Mouse (Mus musculus): ENCODE results near the gene Gpha2. TPM values are rescaled to one million over a fixed set of nuclear protein-coding genes. Genes with fewer than 3 reads are reported as not detected.

The Gpha2 gene
- polyA plus RNA-seq, 1 experiment from 2014 or later: 0.44 TPM

DNA sequence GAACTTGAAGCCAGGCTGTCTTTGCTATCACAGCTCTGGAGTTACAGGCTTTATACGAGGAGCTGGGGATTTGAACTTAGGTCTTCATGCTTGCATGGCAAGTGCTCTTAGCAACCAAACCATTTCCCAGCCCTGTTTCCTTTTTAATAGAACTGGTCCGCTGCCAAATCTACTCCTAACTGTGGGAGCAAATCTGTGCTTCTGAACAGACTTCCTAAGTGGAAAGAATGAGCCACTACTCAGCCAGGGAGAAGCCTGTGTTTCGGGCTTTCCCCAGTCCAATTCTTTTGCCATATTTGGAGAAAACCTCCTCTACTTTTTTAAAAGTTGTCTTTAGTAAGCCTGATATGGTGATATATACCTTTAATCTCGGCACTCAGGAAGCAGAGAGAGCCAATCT lies 46.6 kb downstream of the Gpha2 start:
- no peaks in the 10 kb centered on the region for H3K27me3 ChIP-seq (ENCODE audit: control insufficient read depth, insufficient read depth, low read length)
- no peak overlapping the region for H3K27ac ChIP-seq (ENCODE audit: low read depth, low read length)
- 90% methylated on average over 4 of the region's 4 CpGs for WGBS
- H3K36me3 ChIP-seq (ENCODE audit: control insufficient read depth, insufficient read depth, low read length): no peaks in the 10 kb centered on the region
- ATAC-seq (ENCODE audit: insufficient read depth, low FRiP score, low TSS enrichment) (no peak), DNase-seq (ENCODE audit: low spot score) (no peak)
- H3K4me1 ChIP-seq (ENCODE audit: control insufficient read depth, insufficient read depth, low read length): peaks cover 10% of the 10 kb centered on the region
- no peak overlapping the region for H3K9ac ChIP-seq (ENCODE audit: low read length)
- no peaks in the 10 kb centered on the region for H3K9me3 ChIP-seq (ENCODE audit: control insufficient read depth, low read length)
- no peak overlapping the region for H3K4me2 ChIP-seq (ENCODE audit: low read depth)
- H3K4me3 ChIP-seq (ENCODE audit: low read depth, low read length): no peak overlapping the region

DNA sequence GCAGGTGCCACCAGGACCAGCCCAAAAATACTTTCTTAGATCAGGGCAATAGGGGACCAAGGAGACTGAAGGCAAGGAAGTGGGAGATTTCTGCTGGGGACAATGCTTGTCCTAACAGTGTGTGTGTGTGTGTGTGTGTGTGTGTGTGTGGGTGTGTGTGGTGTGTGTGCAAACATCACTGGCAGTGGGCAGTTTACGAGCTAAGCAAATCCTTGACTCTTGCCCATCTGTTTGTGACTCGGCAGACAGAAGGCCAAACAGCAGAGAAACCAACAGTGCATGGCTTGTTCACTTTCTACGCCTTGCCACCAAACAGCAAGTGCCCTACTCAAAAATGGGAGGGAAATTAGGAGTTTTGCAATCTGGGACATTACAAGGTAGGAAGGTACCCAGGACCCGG lies 47.4 kb downstream of the Gpha2 start:
- H3K4me3 ChIP-seq (ENCODE audit: low read depth, low read length): no peak overlapping the region
- 81% methylated on average over 4 of the region's 4 CpGs for WGBS
- H3K27ac ChIP-seq (ENCODE audit: low read depth, low read length): no peak overlapping the region
- H3K27me3 ChIP-seq (ENCODE audit: control insufficient read depth, insufficient read depth, low read length): no peaks in the 10 kb centered on the region
- no peaks in the 10 kb centered on the region for H3K36me3 ChIP-seq (ENCODE audit: control insufficient read depth, insufficient read depth, low read length)
- H3K9me3 ChIP-seq (ENCODE audit: control insufficient read depth, low read length): no peaks in the 10 kb centered on the region
- peaks cover 18% of the 10 kb centered on the region for H3K4me1 ChIP-seq (ENCODE audit: control insufficient read depth, insufficient read depth, low read length)
- H3K4me2 ChIP-seq (ENCODE audit: low read depth): no peak overlapping the region
- H3K9ac ChIP-seq (ENCODE audit: low read length): no peak overlapping the region
- ATAC-seq (ENCODE audit: insufficient read depth, low FRiP score, low TSS enrichment): no peak
- DNase-seq (ENCODE audit: low spot score): no peak

DNA sequence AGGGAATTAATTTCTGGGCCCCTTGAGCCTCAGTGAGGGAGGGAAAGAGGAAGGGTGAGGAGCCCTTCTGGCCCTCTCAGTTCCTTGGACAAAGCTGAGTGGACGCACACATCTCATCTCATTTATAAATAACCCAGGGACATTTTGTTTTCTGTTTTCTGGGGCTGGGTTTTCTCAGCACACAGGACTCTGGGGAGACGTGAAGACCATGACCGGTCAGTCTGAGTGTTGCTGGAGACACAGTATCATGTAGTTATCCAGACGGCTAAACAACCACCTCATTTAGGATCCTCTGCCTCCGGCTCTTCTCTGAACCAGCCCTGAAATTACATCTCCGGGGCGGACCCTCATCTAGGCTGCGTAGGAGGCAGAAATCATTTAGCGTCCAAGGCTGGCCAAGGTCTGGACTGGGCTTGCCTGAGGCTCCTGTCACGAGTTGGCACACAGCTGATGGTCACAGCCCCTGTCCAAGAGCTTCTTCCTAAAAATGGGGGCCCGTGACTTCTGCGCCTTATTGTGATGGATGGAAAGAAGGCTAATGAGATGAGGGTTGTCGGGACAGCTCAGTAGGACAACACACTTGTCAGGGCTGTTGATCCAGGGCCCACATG lies 47.9 kb downstream of the Gpha2 start:
- DNase-seq (ENCODE audit: low spot score): no peak
- Histone ChIP-seq H3K27ac (ENCODE audit: low read depth, low read length) (no peak overlapping the region), H3K4me3 (ENCODE audit: low read depth, low read length) (no peak overlapping the region)

DNA sequence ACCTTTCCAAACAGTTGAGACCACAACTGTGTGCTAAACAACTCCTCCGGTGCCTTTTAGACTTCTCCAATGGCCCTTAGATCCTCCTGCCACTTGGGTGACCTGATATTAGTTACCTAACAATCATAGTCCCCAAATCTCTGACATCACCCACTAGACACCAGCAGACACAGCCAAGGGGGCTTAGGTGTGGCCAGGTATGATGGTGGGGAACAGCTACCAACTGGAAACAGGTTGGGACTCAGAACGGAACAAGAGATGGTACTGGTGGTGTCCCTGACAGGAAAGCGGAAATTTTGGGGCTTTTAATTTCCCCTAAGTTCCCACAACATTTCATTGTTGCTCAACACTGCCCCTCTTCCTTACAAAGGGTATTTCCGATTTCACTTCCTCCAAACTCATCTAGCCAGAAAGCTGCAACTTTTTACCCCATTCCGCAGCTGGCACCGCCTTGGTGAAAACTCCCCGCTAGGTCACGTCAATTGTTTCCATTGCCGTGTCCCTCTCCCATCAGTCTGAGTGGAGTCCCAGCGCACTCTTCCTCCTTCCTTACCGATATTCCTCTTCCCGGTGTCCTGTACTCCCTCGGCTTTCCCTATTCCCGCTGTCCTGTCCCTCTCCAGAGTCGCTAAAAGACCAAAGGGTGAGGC lies 49.7 kb downstream of the Gpha2 start:
- no peaks in the 10 kb centered on the region for H3K36me3 ChIP-seq (ENCODE audit: control insufficient read depth, insufficient read depth, low read length)
- H3K4me3 ChIP-seq (ENCODE audit: low read depth, low read length): peak overlapping the region; percentile 82
- peak overlapping the region; percentile 64 for H3K9ac ChIP-seq (ENCODE audit: low read length)
- peak overlapping the region; percentile 65 for H3K27ac ChIP-seq (ENCODE audit: low read depth, low read length)
- 6% methylated on average over 15 of the region's 15 CpGs for WGBS
- DNase-seq (ENCODE audit: low spot score) (no peak), ATAC-seq (ENCODE audit: insufficient read depth, low FRiP score, low TSS enrichment) (peak; percentile 35; the same call in 1 of the 2 replicates)
- H3K9me3 ChIP-seq (ENCODE audit: control insufficient read depth, low read length): no peaks in the 10 kb centered on the region
- no peaks in the 10 kb centered on the region for H3K27me3 ChIP-seq (ENCODE audit: control insufficient read depth, insufficient read depth, low read length)
- peak overlapping the region; percentile 97 for H3K4me2 ChIP-seq (ENCODE audit: low read depth)
- peaks cover 31% of the 10 kb centered on the region for H3K4me1 ChIP-seq (ENCODE audit: control insufficient read depth, insufficient read depth, low read length)

More for the DNA sequence above, 47.9 kb downstream of the Gpha2 start:
- Histone ChIP-seq H3K4me2 (ENCODE audit: low read depth) (no peak overlapping the region), H3K9ac (ENCODE audit: low read length) (no peak overlapping the region), H3K9me3 (ENCODE audit: control insufficient read depth, low read length) (no peaks in the 10 kb centered on the region), H3K27me3 (ENCODE audit: control insufficient read depth, insufficient read depth, low read length) (no peaks in the 10 kb centered on the region), H3K36me3 (ENCODE audit: control insufficient read depth, insufficient read depth, low read length) (no peaks in the 10 kb centered on the region), H3K4me1 (ENCODE audit: control insufficient read depth, insufficient read depth, low read length) (peaks cover 23% of the 10 kb centered on the region)
- ATAC-seq (ENCODE audit: insufficient read depth, low FRiP score, low TSS enrichment): no peak
- WGBS: 92% methylated on average over 13 of the region's 13 CpGs

DNA sequence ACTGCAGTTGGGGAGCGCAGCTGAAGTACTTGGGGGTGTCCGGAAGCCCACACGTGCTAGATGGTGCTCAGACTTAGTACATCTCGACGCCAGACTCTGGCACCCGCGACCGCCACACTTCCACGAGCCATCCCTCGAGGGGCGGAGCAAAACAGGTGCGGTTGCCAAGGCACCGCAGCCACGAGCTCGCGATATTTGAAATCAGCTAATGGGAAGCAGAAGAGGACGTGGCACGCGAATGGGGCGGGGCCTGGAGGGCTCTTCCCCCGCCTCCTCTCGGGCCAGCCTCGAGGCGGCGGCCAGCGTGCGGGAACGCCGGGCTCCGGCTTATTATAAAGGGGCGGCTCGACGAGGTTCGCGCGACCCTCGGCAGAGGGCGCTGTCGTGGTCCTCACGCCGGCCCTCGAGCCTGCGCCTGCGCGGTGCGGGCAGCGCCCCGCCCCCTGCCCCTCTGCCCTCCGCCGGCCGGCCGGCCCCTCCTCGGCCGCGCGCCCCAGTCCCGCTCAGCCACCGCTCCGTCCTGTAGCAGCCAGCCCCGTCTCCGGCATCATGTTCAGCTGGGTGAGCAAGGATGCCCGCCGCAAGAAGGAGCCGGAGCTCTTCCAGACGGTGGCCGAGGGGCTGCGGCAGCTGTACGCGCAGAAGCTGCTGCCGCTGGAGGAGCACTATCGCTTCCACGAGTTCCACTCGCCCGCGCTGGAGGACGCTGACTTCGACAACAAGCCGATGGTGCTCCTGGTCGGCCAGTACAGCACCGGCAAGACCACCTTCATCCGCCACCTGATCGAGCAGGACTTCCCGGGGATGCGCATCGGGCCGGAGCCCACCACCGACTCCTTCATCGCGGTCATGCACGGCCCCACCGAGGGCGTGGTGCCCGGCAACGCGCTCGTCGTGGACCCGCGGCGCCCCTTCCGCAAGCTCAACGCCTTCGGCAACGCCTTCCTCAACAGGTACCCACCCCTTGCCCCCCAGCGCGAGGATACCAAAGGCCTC lies 50.5 kb downstream of the Gpha2 start, which contains the start of gene Ehd1:
Ehd1 (plus strand) TSS at position 300 of the 996 bp plus-strand sequence.
- peak; percentile 99 for DNase-seq (ENCODE audit: low spot score)
- peaks cover 6% of the 10 kb centered on the region; the same call in 1 of the 2 replicates for H3K36me3 ChIP-seq (ENCODE audit: control insufficient read depth, insufficient read depth, low read length)
- no peaks in the 10 kb centered on the region for H3K9me3 ChIP-seq (ENCODE audit: control insufficient read depth, low read length)
- peak within 1 kb of the TSS; percentile 86 for H3K9ac ChIP-seq (ENCODE audit: low read length)
- H3K27ac ChIP-seq (ENCODE audit: low read depth, low read length): peak within 1 kb of the TSS; percentile 65
- peaks cover 29% of the 10 kb centered on the region for H3K4me1 ChIP-seq (ENCODE audit: control insufficient read depth, insufficient read depth, low read length)
- no peaks in the 10 kb centered on the region for H3K27me3 ChIP-seq (ENCODE audit: control insufficient read depth, insufficient read depth, low read length)
- peak; percentile 91 for ATAC-seq (ENCODE audit: insufficient read depth, low FRiP score, low TSS enrichment)
- peak within 1 kb of the TSS; percentile 97 for H3K4me2 ChIP-seq (ENCODE audit: low read depth)
- WGBS: under 1% methylated on average over 92 of the region's 106 CpGs
- H3K4me3 ChIP-seq (ENCODE audit: low read depth, low read length): peak within 1 kb of the TSS; percentile 82

MicroRNAs encoded within 50 kb of the gene (microRNA counts, 519-probe panel; counts per million panel counts)
- microRNA mmu-miR-192: 1,329 counts per million, percentile 58 among the panel's probes with 10 or more counts

Small RNA genes within 50 kb of the gene (microRNA-seq; reads per million reads assigned to microRNA genes)
- gene Mir192 (74.7 reads per million, percentile 46 among the genes with 10 or more reads in this experiment), gene Mir194-2 (60.9 reads per million, percentile 42 among the genes with 10 or more reads in this experiment)

Other genes with a start within 250 kb of the Gpha2 start
- gene Slc22a20, start 240.2 kb upstream of the Gpha2 start, polyA plus RNA-seq (2014; fragmentation: Nextera tagmentation; extraction: Ambion mirVana): not detected in 2 replicates
- gene Capn1, start 210.5 kb upstream of the Gpha2 start, polyA plus RNA-seq (2014; fragmentation: Nextera tagmentation; extraction: Ambion mirVana): 3.4 and 4.4 TPM in 2 replicates
- 34.4 and 36.7 TPM in 2 replicates for gene Syvn1, start 179.8 kb upstream of the Gpha2 start, polyA plus RNA-seq (2014; fragmentation: Nextera tagmentation; extraction: Ambion mirVana)
- gene Mrpl49, start 168.6 kb upstream of the Gpha2 start, polyA plus RNA-seq (2014; fragmentation: Nextera tagmentation; extraction: Ambion mirVana): 81.9 and 84.8 TPM in 2 replicates
- gene Fau, start 168.5 kb upstream of the Gpha2 start, polyA plus RNA-seq (2014; fragmentation: Nextera tagmentation; extraction: Ambion mirVana): 789 and 790 TPM in 2 replicates
- gene Znhit2, start 165.2 kb upstream of the Gpha2 start, polyA plus RNA-seq (2014; fragmentation: Nextera tagmentation; extraction: Ambion mirVana): 36.7 and 40.0 TPM in 2 replicates
- gene Tm7sf2, start 158.0 kb upstream of the Gpha2 start, polyA plus RNA-seq (2014; fragmentation: Nextera tagmentation; extraction: Ambion mirVana): 39.6 and 42.9 TPM in 2 replicates
- 59.1 and 61.2 TPM in 2 replicates for gene Vps51, start 149.1 kb upstream of the Gpha2 start, polyA plus RNA-seq (2014; fragmentation: Nextera tagmentation; extraction: Ambion mirVana)
- not detected in 2 replicates for gene Tmem262, start 146.3 kb upstream of the Gpha2 start, polyA plus RNA-seq (2014; fragmentation: Nextera tagmentation; extraction: Ambion mirVana)
- 0.88 and 1.3 TPM in 2 replicates for gene Gm28374, start 144.1 kb upstream of the Gpha2 start, polyA plus RNA-seq (2014; fragmentation: Nextera tagmentation; extraction: Ambion mirVana)
- gene Zfpl1, start 141.4 kb upstream of the Gpha2 start, polyA plus RNA-seq (2014; fragmentation: Nextera tagmentation; extraction: Ambion mirVana): 74.3 and 76.8 TPM in 2 replicates
- 46.0 and 48.4 TPM in 2 replicates for gene Cdca5, start 141.4 kb upstream of the Gpha2 start, polyA plus RNA-seq (2014; fragmentation: Nextera tagmentation; extraction: Ambion mirVana)
- gene AC131692.1, start 132.0 kb upstream of the Gpha2 start, polyA plus RNA-seq (2014; fragmentation: Nextera tagmentation; extraction: Ambion mirVana): not detected in 2 replicates
- gene Naaladl1, start 120.6 kb upstream of the Gpha2 start, polyA plus RNA-seq (2014; fragmentation: Nextera tagmentation; extraction: Ambion mirVana): 0.53 and 0.77 TPM in 2 replicates
- 62.6 and 66.1 TPM in 2 replicates for gene Sac3d1, start 107.7 kb upstream of the Gpha2 start, polyA plus RNA-seq (2014; fragmentation: Nextera tagmentation; extraction: Ambion mirVana)
- 34.5 and 36.9 TPM in 2 replicates for gene Snx15, start 98.1 kb upstream of the Gpha2 start, polyA plus RNA-seq (2014; fragmentation: Nextera tagmentation; extraction: Ambion mirVana)
- not detected in 2 replicates for gene Batf2, start 85.4 kb upstream of the Gpha2 start, polyA plus RNA-seq (2014; fragmentation: Nextera tagmentation; extraction: Ambion mirVana)
- 82.6 and 95.1 TPM in 2 replicates for gene Arl2, start 84.8 kb upstream of the Gpha2 start, polyA plus RNA-seq (2014; fragmentation: Nextera tagmentation; extraction: Ambion mirVana)
- not detected in 2 replicates for gene Majin, start 42.0 kb upstream of the Gpha2 start, polyA plus RNA-seq (2014; fragmentation: Nextera tagmentation; extraction: Ambion mirVana)
- gene Ppp2r5b, start 9.5 kb downstream of the Gpha2 start, polyA plus RNA-seq (2014; fragmentation: Nextera tagmentation; extraction: Ambion mirVana): 47.4 and 61.2 TPM in 2 replicates
- 13.3 and 13.8 TPM in 2 replicates for gene Atg2a, start 15.3 kb downstream of the Gpha2 start, polyA plus RNA-seq (2014; fragmentation: Nextera tagmentation; extraction: Ambion mirVana)
- gene Ehd1, start 50.3 kb downstream of the Gpha2 start, polyA plus RNA-seq (2014; fragmentation: Nextera tagmentation; extraction: Ambion mirVana): 71.9 and 82.2 TPM in 2 replicates
- gene Cdc42bpg, start 80.1 kb downstream of the Gpha2 start, polyA plus RNA-seq (2014; fragmentation: Nextera tagmentation; extraction: Ambion mirVana): 0.42 and 0.58 TPM in 2 replicates
- 59.5 and 66.1 TPM in 2 replicates for gene Men1, start 108.6 kb downstream of the Gpha2 start, polyA plus RNA-seq (2014; fragmentation: Nextera tagmentation; extraction: Ambion mirVana)
- 10.0 and 13.6 TPM in 2 replicates for gene Map4k2, start 114.8 kb downstream of the Gpha2 start, polyA plus RNA-seq (2014; fragmentation: Nextera tagmentation; extraction: Ambion mirVana)
- 214 and 224 TPM in 2 replicates for gene Sf1, start 137.3 kb downstream of the Gpha2 start, polyA plus RNA-seq (2014; fragmentation: Nextera tagmentation; extraction: Ambion mirVana)
- 4.4 and 6.0 TPM in 2 replicates for gene Pygm, start 158.0 kb downstream of the Gpha2 start, polyA plus RNA-seq (2014; fragmentation: Nextera tagmentation; extraction: Ambion mirVana)
- gene Rasgrp2, start 173.0 kb downstream of the Gpha2 start, polyA plus RNA-seq (2014; fragmentation: Nextera tagmentation; extraction: Ambion mirVana): 17.6 and 20.3 TPM in 2 replicates
- gene Nrxn2, start 192.4 kb downstream of the Gpha2 start, polyA plus RNA-seq (2014; fragmentation: Nextera tagmentation; extraction: Ambion mirVana): 13.4 and 14.5 TPM in 2 replicates

Measured in neural tube, embryonic 11.5 days (tissue).